12 mouse cellular contexts compared by ENCODE assay signal in the genomic region with DNA sequence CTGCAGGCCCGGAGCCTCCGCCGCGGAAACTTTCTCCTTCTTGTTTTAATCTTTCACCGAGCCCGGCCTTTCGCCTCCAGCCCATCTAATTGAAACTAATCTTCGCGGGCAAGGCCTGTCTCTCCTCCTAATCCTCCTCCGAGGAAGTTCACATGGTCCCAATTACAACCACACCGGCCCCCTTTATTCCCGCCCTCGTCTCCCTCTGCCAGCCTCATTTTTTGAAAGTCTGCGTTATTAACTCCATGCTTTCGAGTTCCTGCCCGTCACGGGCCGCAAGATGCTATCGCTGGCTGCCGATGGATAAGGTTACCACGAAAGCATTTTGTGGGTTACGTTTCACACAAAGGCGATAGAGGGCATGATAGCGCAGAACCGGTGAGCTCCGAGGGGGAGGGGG. TPM values are rescaled to one million over a fixed set of nuclear protein-coding genes. Genes with fewer than 3 reads are reported as not detected.
DNase-seq lines count a peak whose midpoint lies in the region; ATAC-seq and TF ChIP-seq lines count a peak whose summit lies in the region.
"Had no signal": no experiment of that assay in that cellular context is flagged by ENCODE, and none has a peak within 500 bp of the region (broad histone marks: within the 10 kb centered on the region; RNA-seq: fewer than 3 reads in every experiment).

No protein-coding gene starts in this region.

- intact Hi-C loops in left cerebral cortex, postnatal 14 days (cut with DNase I), result no loop called here

- no peak for TF ChIP-seq CTCF in hindbrain, postnatal 0 days (IDR thresholded peaks at IDR 0.05; ENCODE audit: low read depth)

- no peak overlapping the region for H3K4me2 ChIP-seq in hindbrain, postnatal 0 days (ENCODE audit: low read depth, low read length)
- H3K4me2 ChIP-seq in midbrain, embryonic 12.5 days (replicated peaks), result peak overlapping the region; percentile 23

- H3K27me3 ChIP-seq in hindbrain, embryonic 10.5 days (ENCODE audit: insufficient read depth, poor library complexity, severe bottlenecking), result peaks cover 58% of the 10 kb centered on the region
- H3K27me3 ChIP-seq in hindbrain, postnatal 0 days (ENCODE audit: insufficient read depth, low read length), result no peaks in the 10 kb centered on the region
- H3K27me3 ChIP-seq in midbrain, embryonic 12.5 days, result peaks cover 57% of the 10 kb centered on the region

- H3K4me3 ChIP-seq in hindbrain, embryonic 10.5 days, result peak overlapping the region; percentile 33
- no peak overlapping the region for H3K4me3 ChIP-seq in hindbrain, postnatal 0 days (ENCODE audit: low read length)
- no peak overlapping the region for H3K4me3 ChIP-seq in midbrain, embryonic 12.5 days
- H3K4me3 ChIP-seq: gastrocnemius, adult 2 months had no signal

- 4% methylated on average over 26 of the region's 26 CpGs for WGBS in hindbrain, embryonic 10.5 days
- 13% methylated on average over 26 of the region's 26 CpGs for WGBS in hindbrain, postnatal 0 days
- 3% methylated on average over 26 of the region's 26 CpGs for WGBS in midbrain, embryonic 12.5 days

- peak overlapping the region; percentile 66 for H3K27ac ChIP-seq in hindbrain, embryonic 10.5 days
- no peak overlapping the region for H3K27ac ChIP-seq in hindbrain, postnatal 0 days
- no peak overlapping the region for H3K27ac ChIP-seq in midbrain, embryonic 12.5 days (replicated peaks)
- H3K27ac ChIP-seq: gastrocnemius, adult 2 months had no signal

- H3K9ac ChIP-seq in hindbrain, postnatal 0 days (replicated peaks; ENCODE audit: low read length), result no peak overlapping the region
- no peak overlapping the region for H3K9ac ChIP-seq in midbrain, embryonic 12.5 days (replicated peaks)

- peak; percentile 48 for DNase-seq in hindbrain, embryonic 10.5 days (ENCODE audit: low spot score)
- no peak for DNase-seq in hindbrain, postnatal 0 days (ENCODE audit: low spot score)
- DNase-seq in embryo, embryonic 11 days, result peak; percentile 74
- DNase-seq in forelimb bud, embryonic 11.5 days (ENCODE audit: low read depth, low spot score), result peak; percentile 64
- no peak for DNase-seq in ovary, postnatal 36 days (ENCODE audit: low spot score)
- DNase-seq in left cerebral cortex, postnatal 14 days (ENCODE audit: low spot score in 2 of 2), result no peak
- DNase-seq in ovary, adult 18-20 months (ENCODE audit: low spot score), result no peak
- DNase-seq: cerebellum, adult 11-12 months; gastrocnemius, adult 2 months; thymus, adult 18-20 months had no signal

- no peak for ATAC-seq in hindbrain, postnatal 0 days
- no peak for ATAC-seq in midbrain, embryonic 12.5 days (ENCODE audit: low FRiP score, low read depth)
- ATAC-seq: lung, postnatal 0 days had no signal

- H3K4me1 ChIP-seq in hindbrain, embryonic 10.5 days (replicated peaks), result peaks cover 11% of the 10 kb centered on the region
- no peaks in the 10 kb centered on the region for H3K4me1 ChIP-seq in hindbrain, postnatal 0 days (ENCODE audit: insufficient read depth, low read length)
- H3K4me1 ChIP-seq in midbrain, embryonic 12.5 days, result peaks cover 14% of the 10 kb centered on the region

- no peaks in the 10 kb centered on the region for H3K9me3 ChIP-seq in hindbrain, embryonic 10.5 days
- H3K9me3 ChIP-seq in hindbrain, postnatal 0 days (ENCODE audit: low read length), result no peaks in the 10 kb centered on the region
- no peaks in the 10 kb centered on the region for H3K9me3 ChIP-seq in midbrain, embryonic 12.5 days

- no peaks in the 10 kb centered on the region for H3K36me3 ChIP-seq in hindbrain, embryonic 10.5 days
- H3K36me3 ChIP-seq in hindbrain, postnatal 0 days (ENCODE audit: insufficient read depth, low read length), result no peaks in the 10 kb centered on the region
- no peaks in the 10 kb centered on the region for H3K36me3 ChIP-seq in midbrain, embryonic 12.5 days

RNA-seq across cellular contexts. Expression of a gene that starts 35.0 kb away (rescaled TPM):
- 0.65 and 0.68 TPM in 2 replicates for polyA plus RNA-seq in hindbrain, embryonic 10.5 days (2016; fragmentation: Nextera tagmentation; extraction: Ambion mirVana)
- 3.0 and 3.3 TPM in 2 replicates for total RNA-seq in hindbrain, postnatal 0 days (2014; rRNA removed)
- 2.3 and 2.7 TPM in 2 replicates for polyA plus RNA-seq in hindbrain, postnatal 0 days (2015; fragmentation: Nextera tagmentation; extraction: Ambion mirVana)
- 0.16 and 0.46 TPM in 2 replicates for polyA plus RNA-seq in midbrain, embryonic 12.5 days (2016; fragmentation: Nextera tagmentation; extraction: Ambion mirVana)
- total RNA-seq in left cerebral cortex, postnatal 14 days (2021), result 1 to 10 TPM; 2.3 to 3.9 TPM
- total RNA-seq: gastrocnemius, adult 2 months had no signal

Comparison
In these comparisons a context has a peak if more than half of its experiments do, and no peak if none do; other contexts are left out.
1. DNase-seq: peak in hindbrain, embryonic 10.5 days (single experiment), embryo, embryonic 11 days (single experiment) and forelimb bud, embryonic 11.5 days (single experiment); none in hindbrain, postnatal 0 days (single experiment), ovary, postnatal 36 days (single experiment), left cerebral cortex, postnatal 14 days (0 of 2) and ovary, adult 18-20 months (single experiment).